In genomic region chr12:88361120-88361445, GRCm38 (mm10) we compare ENCODE assay signal across 8 mouse cellular contexts. TPM values are rescaled to one million over a fixed set of nuclear protein-coding genes. Genes with fewer than 3 reads are reported as not detected.
DNase-seq lines count a peak whose midpoint lies in the region; ATAC-seq and TF ChIP-seq lines count a peak whose summit lies in the region.

No protein-coding gene starts in this region.

- intact Hi-C loops in left cerebral cortex, postnatal 4 days (cut with DNase I) = no loop called here

- 47% methylated on average over 9 of the region's 9 CpGs for WGBS in heart, embryonic 13.5 days
- 50% methylated on average over 9 of the region's 9 CpGs for WGBS in hindbrain, embryonic 11.5 days
- WGBS in midbrain, embryonic 11.5 days = 57% methylated on average over 9 of the region's 9 CpGs

- in situ Hi-C loops in ES-E14 (cut with MboI; ENCODE audit: low sequenced_read_pairs in 2 of 2, unreplicated experiment in 2 of 2) = no loop called here

- H3K9me3 ChIP-seq in heart, embryonic 13.5 days = no peaks in the 10 kb centered on the region
- no peaks in the 10 kb centered on the region for H3K9me3 ChIP-seq in ES-E14 (ENCODE audit: control insufficient read depth, insufficient read depth, low read depth, low read length)
- no peaks in the 10 kb centered on the region for H3K9me3 ChIP-seq in hindbrain, embryonic 11.5 days (ENCODE audit: control insufficient read depth, low read length)
- no peaks in the 10 kb centered on the region for H3K9me3 ChIP-seq in midbrain, embryonic 11.5 days (ENCODE audit: control insufficient read depth, low read length)

- H3K27ac ChIP-seq in heart, embryonic 13.5 days (replicated peaks) = peak overlapping the region; percentile 60
- no peak overlapping the region for H3K27ac ChIP-seq in ES-E14 (ENCODE audit: insufficient read depth, low read depth, low read length, poor library complexity, severe bottlenecking)
- H3K27ac ChIP-seq in hindbrain, embryonic 11.5 days (ENCODE audit: low read depth, low read length) = no peak overlapping the region
- no peak overlapping the region for H3K27ac ChIP-seq in midbrain, embryonic 11.5 days (ENCODE audit: low read depth, low read length)

- H3K4me2 ChIP-seq in heart, embryonic 13.5 days = peak overlapping the region; percentile 90
- H3K4me2 ChIP-seq in hindbrain, embryonic 11.5 days (replicated peaks; ENCODE audit: low read depth, low read length) = peak overlapping the region; percentile 61
- peak overlapping the region; percentile 88 for H3K4me2 ChIP-seq in midbrain, embryonic 11.5 days

- H3K36me3 ChIP-seq in heart, embryonic 13.5 days = no peaks in the 10 kb centered on the region
- no peaks in the 10 kb centered on the region for H3K36me3 ChIP-seq in ES-E14 (ENCODE audit: control insufficient read depth, insufficient read depth, low read length, poor library complexity, severe bottlenecking)
- no peaks in the 10 kb centered on the region for H3K36me3 ChIP-seq in hindbrain, embryonic 11.5 days (ENCODE audit: control insufficient read depth, insufficient read depth, low read length)
- H3K36me3 ChIP-seq in midbrain, embryonic 11.5 days (ENCODE audit: control insufficient read depth, insufficient read depth, low read length) = no peaks in the 10 kb centered on the region

- no peak for ATAC-seq in heart, embryonic 13.5 days (ENCODE audit: extremely low read depth, insufficient number of reproducible peaks, low FRiP score, low TSS enrichment)
- ATAC-seq in hindbrain, embryonic 11.5 days (ENCODE audit: low FRiP score) = peak; percentile 15; the same call in 1 of the 2 replicates
- ATAC-seq in midbrain, embryonic 11.5 days (ENCODE audit: low FRiP score) = no peak; the same call in 1 of the 2 replicates
- no peak for ATAC-seq in activated CD4-positive, CD25-positive, alpha-beta regulatory T cell, adult 4 months

- H3K4me3 ChIP-seq in heart, embryonic 13.5 days = peak overlapping the region; percentile 81
- peak overlapping the region; percentile 78 to 93 for H3K4me3 ChIP-seq in ES-E14 (ENCODE audit: insufficient read depth in 1 of 2, low read depth in 1 of 2, low read length in 2 of 2, poor library complexity in 1 of 2, severe bottlenecking in 1 of 2)
- peak overlapping the region; percentile 68 for H3K4me3 ChIP-seq in hindbrain, embryonic 11.5 days (ENCODE audit: low read depth, low read length)
- H3K4me3 ChIP-seq in midbrain, embryonic 11.5 days (ENCODE audit: low read depth, low read length) = peak overlapping the region; percentile 60

- H3K4me1 ChIP-seq in heart, embryonic 13.5 days = peaks cover 12% of the 10 kb centered on the region
- no peaks in the 10 kb centered on the region; a peak in 1 of 4 replicates for H3K4me1 ChIP-seq in ES-E14 (ENCODE audit: control insufficient read depth in 2 of 2, insufficient read depth in 2 of 2, low read length in 2 of 2, poor library complexity in 1 of 2)
- H3K4me1 ChIP-seq in hindbrain, embryonic 11.5 days (replicated peaks; ENCODE audit: control insufficient read depth, insufficient read depth, low read length) = no peaks in the 10 kb centered on the region
- H3K4me1 ChIP-seq in midbrain, embryonic 11.5 days (ENCODE audit: control insufficient read depth, insufficient read depth, low read length) = no peaks in the 10 kb centered on the region

- peak overlapping the region; percentile 85 for H3K9ac ChIP-seq in heart, embryonic 13.5 days
- H3K9ac ChIP-seq in ES-E14 (ENCODE audit: insufficient read depth, low read depth, low read length, poor library complexity, severe bottlenecking) = peak overlapping the region; percentile 85; the same call in 1 of the 2 replicates
- H3K9ac ChIP-seq in hindbrain, embryonic 11.5 days (ENCODE audit: low read depth, low read length) = peak overlapping the region; percentile 72
- peak overlapping the region; percentile 71 for H3K9ac ChIP-seq in midbrain, embryonic 11.5 days (ENCODE audit: low read length)

- DNase-seq in heart, adult 11 months = no peak
- no peak for DNase-seq in ES-E14 (ENCODE audit: low read depth, low spot score)
- no peak for DNase-seq in hindbrain, embryonic 11.5 days (ENCODE audit: low spot score)
- DNase-seq in midbrain, embryonic 11.5 days (ENCODE audit: low spot score, missing footprints) = peak; percentile 86
- no peak for DNase-seq in left cerebral cortex, postnatal 4 days
- DNase-seq in cerebellum, adult 11-12 months = no peak

- H3K27me3 ChIP-seq in heart, embryonic 13.5 days (replicated peaks) = no peaks in the 10 kb centered on the region
- no peaks in the 10 kb centered on the region for H3K27me3 ChIP-seq in hindbrain, embryonic 11.5 days (ENCODE audit: control insufficient read depth, insufficient read depth, low read length)
- H3K27me3 ChIP-seq in midbrain, embryonic 11.5 days (ENCODE audit: control insufficient read depth, insufficient read depth, low read length) = no peaks in the 10 kb centered on the region

TF ChIP-seq in ES-E14, 5 proteins besides CTCF, POLR2A, EP300 and RAD21:
- TF ChIP-seq HCFC1 (IDR thresholded peaks at IDR 0.05; ENCODE audit: borderline replicate concordance, insufficient read depth, low read length) (no peak), ZC3H11A (IDR thresholded peaks at IDR 0.05; ENCODE audit: borderline replicate concordance, low read depth, low read length) (no peak), CHD2 (IDR thresholded peaks at IDR 0.05; ENCODE audit: low read depth, low read length) (no peak), ZNF384 (IDR thresholded peaks at IDR 0.05; ENCODE audit: low read depth, low read length) (no peak), MAFK (IDR thresholded peaks at IDR 0.05; ENCODE audit: insufficient read depth, low read depth, low read length) (no peak)

RNA-seq across cellular contexts. Expression of gene Adck1, which starts 0.7 kb away (rescaled TPM):
- 16.0 and 18.9 TPM in 2 replicates for polyA plus RNA-seq in heart, embryonic 13.5 days (2015; fragmentation: Nextera tagmentation; extraction: Ambion mirVana)
- 16.3 and 17.4 TPM in 2 replicates for total RNA-seq in ES-E14 (2012; rRNA removed)
- 11.1 and 11.2 TPM in 2 replicates for polyA plus RNA-seq in hindbrain, embryonic 11.5 days (2014; fragmentation: Nextera tagmentation; extraction: Ambion mirVana)
- polyA plus RNA-seq in midbrain, embryonic 11.5 days (2014; fragmentation: Nextera tagmentation; extraction: Ambion mirVana) = 12.7 TPM in 2 replicates
- 10 to 100 TPM; 34.5 to 36.0 TPM for total RNA-seq in left cerebral cortex, postnatal 4 days (2021)
- 10 to 100 TPM in 1 of 2 experiments, 1 to 10 TPM in 1; 8.3 to 10.1 TPM for polyA plus RNA-seq in activated CD4-positive, CD25-positive, alpha-beta regulatory T cell, adult 4 months (2017; shearing (Covaris generic))

RNA-seq across cellular contexts. Expression of gene Gm5039, which starts 37.3 kb away (rescaled TPM):
- polyA plus RNA-seq in heart, embryonic 13.5 days (2015; fragmentation: Nextera tagmentation; extraction: Ambion mirVana) = not detected in 2 replicates
- total RNA-seq in ES-E14 (2012; rRNA removed) = 32.3 and 39.8 TPM in 2 replicates
- polyA plus RNA-seq in hindbrain, embryonic 11.5 days (2014; fragmentation: Nextera tagmentation; extraction: Ambion mirVana) = not detected in 2 replicates
- not detected in 2 replicates for polyA plus RNA-seq in midbrain, embryonic 11.5 days (2014; fragmentation: Nextera tagmentation; extraction: Ambion mirVana)
- total RNA-seq in left cerebral cortex, postnatal 4 days (2021) = not detected
- not detected for polyA plus RNA-seq in activated CD4-positive, CD25-positive, alpha-beta regulatory T cell, adult 4 months (2017; shearing (Covaris generic))
